Comparison of ENCODE assay signal across 8 mouse cellular contexts in the genomic region with DNA sequence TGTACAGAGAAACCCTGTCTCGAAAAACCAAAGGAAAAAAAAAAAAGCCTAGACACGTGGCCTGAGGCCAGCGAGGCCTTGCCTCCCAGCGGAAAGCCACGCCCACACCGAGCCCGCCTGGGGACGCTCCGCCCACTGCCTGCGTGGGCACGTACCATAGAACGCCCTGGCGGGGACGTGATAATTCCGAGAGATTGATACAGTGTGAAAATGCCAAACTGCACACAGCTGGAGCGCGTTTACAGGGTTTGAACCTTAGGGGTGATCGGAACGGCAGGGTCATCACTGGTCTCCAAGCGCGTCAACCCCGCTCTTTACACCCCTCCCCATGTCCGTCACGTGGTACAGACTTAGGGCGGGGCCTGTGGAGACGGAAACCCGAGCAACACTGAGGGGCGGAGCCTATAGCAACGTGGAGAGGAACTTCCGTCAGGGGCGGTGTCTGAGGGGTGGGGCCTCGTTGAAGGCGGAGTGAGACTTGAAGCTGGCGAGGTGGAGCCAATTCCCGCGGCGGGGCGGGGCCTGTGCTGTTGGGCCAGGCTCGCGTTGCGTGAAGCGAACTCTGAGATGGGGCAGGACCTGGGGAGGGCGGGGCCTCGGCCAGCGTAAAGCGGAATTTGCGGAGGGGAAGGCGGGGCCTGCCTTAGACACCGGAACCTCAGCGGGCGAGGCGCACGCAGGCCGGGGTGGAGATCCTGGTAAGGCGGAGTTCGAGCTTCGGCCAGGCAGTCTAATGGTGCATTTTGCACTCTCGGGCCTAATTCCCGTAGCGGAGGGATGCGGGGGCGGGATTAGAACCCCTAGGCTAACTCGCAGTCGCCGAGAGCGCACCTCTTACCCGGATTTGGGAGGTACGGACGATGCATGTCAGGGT. TPM values are rescaled to one million over a fixed set of nuclear protein-coding genes. Genes with fewer than 3 reads are reported as not detected.
DNase-seq lines count a peak whose midpoint lies in the region; ATAC-seq and TF ChIP-seq lines count a peak whose summit lies in the region.

Gene Brat1, plus strand, starts transcription at position 634 of the 874 bp plus-strand sequence.

- H3K36me3 ChIP-seq in C2C12 (ENCODE audit: control insufficient read depth, insufficient read depth) (peaks cover 8% of the 10 kb centered on the region), myocyte (ENCODE audit: control insufficient read depth, insufficient read depth) (peaks cover 5% of the 10 kb centered on the region)
- H3K36me3 ChIP-seq in erythroblast, embryonic 14.5 days (ENCODE audit: control insufficient read depth) = peaks cover 11% of the 10 kb centered on the region
- H3K36me3 ChIP-seq in heart, embryonic 11.5 days (ENCODE audit: control insufficient read depth, insufficient read depth, low read length) = 0 out of 2 replicates have a peak, but pooled peaks cover 4% of the 10 kb centered on the region
- peaks cover 12% of the 10 kb centered on the region; the same call in 1 of the 2 replicates for H3K36me3 ChIP-seq in kidney, embryonic 16.5 days (ENCODE audit: insufficient read depth, low read length)
- H3K36me3 ChIP-seq in liver, adult 2 months (ENCODE audit: control insufficient read depth, insufficient read depth, low read length) = no peaks in the 10 kb centered on the region
- H3K36me3 ChIP-seq in splenic B cell, adult 2 months (ENCODE audit: control insufficient read depth, insufficient read depth, low read length, poor library complexity, severe bottlenecking) = no peaks in the 10 kb centered on the region

- TF ChIP-seq CTCF in C2C12 (IDR thresholded peaks at IDR 0.05; ENCODE audit: control insufficient read depth, insufficient read depth, insufficient read length) = no peak
- TF ChIP-seq CTCF in brain, embryonic 14.5 days (IDR thresholded peaks at IDR 0.05; ENCODE audit: borderline replicate concordance, extremely low read depth, insufficient read depth, insufficient read length) = no peak
- TF ChIP-seq CTCF in liver, adult 2 months (IDR thresholded peaks at IDR 0.05; ENCODE audit: low read depth, low read length) = no peak

- peak; percentile 100 for DNase-seq in brain, embryonic 14.5 days (ENCODE audit: low read depth)
- peak; percentile 98 for DNase-seq in liver, adult 2 months (ENCODE audit: extremely low read depth, low read depth, low spot score)
- DNase-seq in splenic B cell, adult 2 months (ENCODE audit: low read depth, low spot score) = peak; percentile 100

- H3K27me3 ChIP-seq in C2C12 (ENCODE audit: control insufficient read depth, insufficient read depth, insufficient read length) = no peaks in the 10 kb centered on the region
- peaks cover 14% of the 10 kb centered on the region for H3K27me3 ChIP-seq in erythroblast, embryonic 14.5 days (ENCODE audit: control insufficient read depth)
- H3K27me3 ChIP-seq in heart, embryonic 11.5 days (ENCODE audit: control insufficient read depth, insufficient read depth, low read length) = no peaks in the 10 kb centered on the region
- no peaks in the 10 kb centered on the region for H3K27me3 ChIP-seq in kidney, embryonic 16.5 days (ENCODE audit: insufficient read depth, low read length)
- H3K27me3 ChIP-seq in liver, adult 2 months (ENCODE audit: control insufficient read depth, insufficient read depth, low read length) = no peaks in the 10 kb centered on the region
- H3K27me3 ChIP-seq in myocyte (ENCODE audit: control insufficient read depth, insufficient read depth, insufficient read length) = no peaks in the 10 kb centered on the region
- H3K27me3 ChIP-seq in splenic B cell, adult 2 months (ENCODE audit: control insufficient read depth, insufficient read depth, low read length, poor library complexity, severe bottlenecking) = no peaks in the 10 kb centered on the region

- H3K9ac ChIP-seq in heart, embryonic 11.5 days (ENCODE audit: low read depth, low read length) = peak within 1 kb of the TSS; percentile 82
- H3K9ac ChIP-seq in kidney, embryonic 16.5 days (replicated peaks; ENCODE audit: low read length) = peak within 1 kb of the TSS; percentile 81
- peak within 1 kb of the TSS; percentile 82 for H3K9ac ChIP-seq in liver, adult 2 months (ENCODE audit: low read depth, low read length)

- H3K79me2 ChIP-seq in C2C12 (ENCODE audit: control insufficient read depth, insufficient read depth) = peaks cover 41% of the 10 kb centered on the region
- no peaks in the 10 kb centered on the region; the same call in 1 of the 2 replicates for H3K79me2 ChIP-seq in liver, adult 2 months (ENCODE audit: control insufficient read depth, insufficient read depth, low read length)
- H3K79me2 ChIP-seq in myocyte (ENCODE audit: control insufficient read depth, insufficient read depth) = no peaks in the 10 kb centered on the region

- peaks cover 7% of the 10 kb centered on the region for H3K9me3 ChIP-seq in erythroblast, embryonic 14.5 days (ENCODE audit: control insufficient read depth, low read length)
- H3K9me3 ChIP-seq in heart, embryonic 11.5 days (replicated peaks; ENCODE audit: control insufficient read depth, low read length) = no peaks in the 10 kb centered on the region
- no peaks in the 10 kb centered on the region for H3K9me3 ChIP-seq in kidney, embryonic 16.5 days (ENCODE audit: low read length)

- H3K4me2 ChIP-seq in heart, embryonic 11.5 days = peak within 1 kb of the TSS; percentile 80
- H3K4me2 ChIP-seq in kidney, embryonic 16.5 days (replicated peaks; ENCODE audit: low read depth, low read length) = peak within 1 kb of the TSS; percentile 83
- peak within 1 kb of the TSS; percentile 97 for H3K4me2 ChIP-seq in myocyte (ENCODE audit: low read depth)

- peak within 1 kb of the TSS; percentile 69 for H3ac ChIP-seq in C2C12 (ENCODE audit: control insufficient read depth, insufficient read length, low read depth)
- peak within 1 kb of the TSS; percentile 18 for H3ac ChIP-seq in myocyte (ENCODE audit: control insufficient read depth, insufficient read length)

- H3K79me3 ChIP-seq in C2C12 (ENCODE audit: low read depth) = peaks cover 14% of the 10 kb centered on the region

- H3K27ac ChIP-seq in heart, embryonic 11.5 days (ENCODE audit: low read depth, low read length) = peak within 1 kb of the TSS; percentile 90
- H3K27ac ChIP-seq in kidney, embryonic 16.5 days (ENCODE audit: low read length) = peak within 1 kb of the TSS; percentile 92
- H3K27ac ChIP-seq in liver, adult 2 months (replicated peaks; ENCODE audit: insufficient read depth, low read depth, low read length) = peak within 1 kb of the TSS; percentile 97

- peak within 1 kb of the TSS; percentile 63 for H3K4me3 ChIP-seq in C2C12 (ENCODE audit: insufficient read depth, poor library complexity, severe bottlenecking)
- peak within 1 kb of the TSS; percentile 77 for H3K4me3 ChIP-seq in erythroblast, embryonic 14.5 days (replicated peaks)
- peak within 1 kb of the TSS; percentile 49 for H3K4me3 ChIP-seq in heart, embryonic 11.5 days (ENCODE audit: low read depth, low read length)
- H3K4me3 ChIP-seq in kidney, embryonic 16.5 days (ENCODE audit: low read length) = peak within 1 kb of the TSS; percentile 63
- H3K4me3 ChIP-seq in liver, adult 2 months (ENCODE audit: insufficient read depth, low read depth, low read length) = peak within 1 kb of the TSS; percentile 74
- H3K4me3 ChIP-seq in myocyte = peak within 1 kb of the TSS; percentile 71

- WGBS in heart, embryonic 11.5 days (ENCODE audit: insufficient replicate concordance) = under 1% methylated on average over 69 of the region's 69 CpGs
- under 1% methylated on average over 69 of the region's 69 CpGs for WGBS in kidney, embryonic 16.5 days
- WGBS in liver, adult 2 months = under 1% methylated on average over 69 of the region's 69 CpGs

- peak; percentile 91 for ATAC-seq in heart, embryonic 11.5 days (replicated peaks; ENCODE audit: insufficient number of reproducible peaks, low FRiP score, low TSS enrichment)
- ATAC-seq in kidney, embryonic 16.5 days (ENCODE audit: low FRiP score, low TSS enrichment) = peak; percentile 92

- peaks cover 60% of the 10 kb centered on the region for H3K4me1 ChIP-seq in erythroblast, embryonic 14.5 days (ENCODE audit: control insufficient read depth)
- H3K4me1 ChIP-seq in heart, embryonic 11.5 days (ENCODE audit: control insufficient read depth, insufficient read depth, low read length) = peaks cover 18% of the 10 kb centered on the region
- peaks cover 32% of the 10 kb centered on the region for H3K4me1 ChIP-seq in kidney, embryonic 16.5 days (ENCODE audit: insufficient read depth, low read length)
- H3K4me1 ChIP-seq in liver, adult 2 months (ENCODE audit: control insufficient read depth, insufficient read depth, low read length) = peaks cover 12% of the 10 kb centered on the region

- peak; percentile 82; the same call in 1 of the 2 replicates for TF ChIP-seq POLR2A in brain, embryonic 14.5 days (IDR thresholded peaks at IDR 0.05; ENCODE audit: borderline replicate concordance, extremely low read depth, insufficient read depth, insufficient read length, poor library complexity, severe bottlenecking)
- TF ChIP-seq POLR2A in liver, adult 2 months (IDR thresholded peaks at IDR 0.05; ENCODE audit: extremely low read depth, insufficient read depth, low read length) = peak; percentile 79
- TF ChIP-seq POLR2A in myocyte (IDR thresholded peaks at IDR 0.05; ENCODE audit: insufficient read length, low read depth) = peak; percentile 98

TF ChIP-seq in C2C12, 6 proteins besides CTCF, POLR2A, EP300 and RAD21 (continues in another document):
- TF ChIP-seq USF1 (IDR thresholded peaks at IDR 0.05; ENCODE audit: low read depth) (peak; percentile 91), MYOG (IDR thresholded peaks at IDR 0.05; ENCODE audit: control insufficient read depth, extremely low read depth, insufficient read length) (no peak), MAX (IDR thresholded peaks at IDR 0.05) (peak; percentile 81), MYOD1 (IDR thresholded peaks at IDR 0.05; ENCODE audit: control insufficient read depth, insufficient read length, low read depth) (no peak), CEBPB (IDR thresholded peaks at IDR 0.05; ENCODE audit: low read depth) (no peak)

TF ChIP-seq in myocyte, 11 proteins besides CTCF, POLR2A, EP300 and RAD21:
- TF ChIP-seq USF1 (IDR thresholded peaks at IDR 0.05; ENCODE audit: low read depth) = peak; percentile 96
- TF ChIP-seq POLR2AphosphoS2 (IDR thresholded peaks at IDR 0.05; ENCODE audit: insufficient read length, low read depth) = peak; percentile 94
- TF ChIP-seq MYOD1 (IDR thresholded peaks at IDR 0.05; ENCODE audit: control insufficient read depth in 1 of 3, insufficient read length in 2 of 3, low read depth in 2 of 3) = peak in 1 of 3 experiments; percentile 7
- no peak for TF ChIP-seq TCF3 (IDR thresholded peaks at IDR 0.05; ENCODE audit: insufficient read length, low read depth)
- TF ChIP-seq SRF (IDR thresholded peaks at IDR 0.05; ENCODE audit: control insufficient read depth, insufficient read length, low read depth) = no peak

RNA-seq across cellular contexts. Expression of gene Brat1, which starts in this region (rescaled TPM):
- polyA plus RNA-seq in C2C12 (2012; fragmentation: generic; extraction: Trizol) (9.4 TPM), myocyte (2012; fragmentation: generic; extraction: Trizol) (14.2 TPM)
- polyA plus RNA-seq in brain, embryonic 14.5 days (2012; rRNA removed) = 28.6 and 34.3 TPM in 2 replicates
- polyA plus RNA-seq in erythroblast, embryonic 14.5 days (2012) = 0.31 and 0.34 TPM in 2 replicates
- 9.0 and 9.8 TPM in 2 replicates for polyA plus RNA-seq in heart, embryonic 11.5 days (2014; fragmentation: Nextera tagmentation; extraction: Ambion mirVana)
- 28.2 and 30.9 TPM in 2 replicates for polyA plus RNA-seq in kidney, embryonic 16.5 days (2015; fragmentation: Nextera tagmentation; extraction: Ambion mirVana)
- 5.5 and 6.1 TPM in 2 replicates for total RNA-seq in liver, adult 2 months (2014; rRNA removed)
- 13.3 and 14.4 TPM in 2 replicates for polyA plus RNA-seq in liver, adult 2 months (2012; rRNA removed)

Comparison
In these comparisons a context has a peak if more than half of its experiments do, and no peak if none do; other contexts are left out.
1. Peak in every context shown above with its lines: DNase-seq, ATAC-seq, H3K4me3 ChIP-seq and H3K27ac ChIP-seq.